Mouse (Mus musculus): Measurements from ENCODE around the gene Fmnl3.

DNA sequence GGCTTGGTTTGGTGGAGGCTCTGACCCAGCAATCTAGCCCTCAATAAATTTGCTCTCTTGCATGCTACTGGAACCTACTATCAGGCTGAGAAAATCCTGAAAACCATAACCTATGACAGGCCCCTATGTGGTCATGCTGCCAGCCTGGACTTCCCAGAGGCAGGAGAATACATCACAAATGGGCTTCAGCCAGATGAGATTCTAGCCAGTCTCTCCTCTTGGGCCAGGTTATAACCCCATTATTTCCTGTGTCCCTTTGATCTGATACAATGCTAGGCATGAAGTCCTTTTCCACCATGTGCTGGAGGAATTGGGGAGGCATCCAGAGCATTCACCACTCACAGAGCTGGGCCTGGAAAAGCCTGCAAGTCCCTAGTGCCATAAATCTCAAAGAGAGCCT is 38.2 kb downstream of the Fmnl3 start:
- TF ChIP-seq CTCF (IDR thresholded peaks at IDR 0.05; ENCODE audit: extremely low read depth, insufficient read depth, low read length): no peak
- TF ChIP-seq POLR2A (IDR thresholded peaks at IDR 0.05; ENCODE audit: extremely low read depth, insufficient read depth, low read length): no peak

All from cortical plate, adult 2 months (tissue).